Mouse (Mus musculus) bone marrow, adult 2 months (tissue): Measurements from ENCODE around the gene 4933405L10Rik. TPM values are rescaled to one million over a fixed set of nuclear protein-coding genes. Genes with fewer than 3 reads are reported as not detected.

ENCODE experiments used
- H3K27ac ChIP-seq: fragments of 200-500 bp; 2 replicates; pipeline ENCODE4 v1.5.1; 2012; ENCODE audit warnings: low read depth, mild to moderate bottlenecking, control low read depth, inconsistent platforms, low read length; ENCODE audit not compliant: control insufficient read depth, poor library complexity, insufficient read depth
- H3K4me1 ChIP-seq: fragments of 200-500 bp; 2 replicates; pipeline ENCODE4 v1.6.1; 2011; ENCODE audit warnings: low read length; ENCODE audit not compliant: control insufficient read depth, insufficient read depth
- H3K4me3 ChIP-seq: fragments of 200-500 bp; replicated peaks from 2 replicates; pipeline ENCODE3; 2011; ENCODE audit warnings: mild to moderate bottlenecking, low read depth, low read length, control low read depth; ENCODE audit not compliant: control insufficient read depth
- CTCF ChIP-seq: fragments of 200-500 bp; IDR thresholded peaks from 2 replicates; pipeline ENCODE4 v1.5.1; 2011; ENCODE audit warnings: low read length, control low read depth; ENCODE audit not compliant: control insufficient read depth, insufficient read depth
- POLR2A ChIP-seq: fragments of 200-500 bp; IDR thresholded peaks from 2 replicates; pipeline ENCODE4 v1.6.1; 2011; ENCODE audit warnings: low read depth, mild to moderate bottlenecking, control low read depth, low read length, borderline replicate concordance; ENCODE audit not compliant: control insufficient read depth
- WGBS: fragments of 180-500 bp; shearing (Covaris S2); methylation state at CpG from one replicate; pipeline ENCODE4 v1.1.7; 2018; 5-methylcytosine and 5-hydroxymethylcytosine counted together
- polyA plus RNA-seq: library from polyadenylated mRNA; stranded (reverse); fragments of >200 nt; gene quantifications from 2 replicates; pipeline ENCODE4 v1.2.4, GENCODE M21; 2011; ENCODE audit warnings: low replicate concordance; ENCODE audit not compliant: missing spikeins, insufficient read depth, insufficient read length

The 4933405L10Rik gene
- polyA plus RNA-seq, 1 experiment = not detected

GRCm38 (mm10) chr8:105697196-105697780 lies 10.2 kb upstream of the 4933405L10Rik start:
- Histone ChIP-seq H3K27ac (no peak overlapping the region), H3K4me3 (no peak overlapping the region), H3K4me1 (peaks cover 1% of the 10 kb centered on the region; the same call in 1 of the 2 replicates)
- WGBS = 89% methylated on average over 17 of the region's 17 CpGs
- TF ChIP-seq CTCF (no peak), POLR2A (no peak)

GRCm38 (mm10) chr8:105698734-105699133 lies 8.7 kb upstream of the 4933405L10Rik start:
- TF ChIP-seq CTCF (no peak), POLR2A (no peak)
- peaks cover 1% of the 10 kb centered on the region; the same call in 1 of the 2 replicates for H3K4me1 ChIP-seq
- no peak overlapping the region for H3K4me3 ChIP-seq
- WGBS = 88% methylated on average over 5 of the region's 5 CpGs
- no peak overlapping the region for H3K27ac ChIP-seq

GRCm38 (mm10) chr8:105699488-105700215 lies 7.8 kb upstream of the 4933405L10Rik start:
- TF ChIP-seq CTCF = no peak
- no peak for TF ChIP-seq POLR2A
- no peak overlapping the region for H3K4me3 ChIP-seq
- 86% methylated on average over 11 of the region's 11 CpGs for WGBS
- no peak overlapping the region for H3K27ac ChIP-seq
- H3K4me1 ChIP-seq = peaks cover 1% of the 10 kb centered on the region; the same call in 1 of the 2 replicates

GRCm38 (mm10) chr8:105700566-105700965 lies 6.9 kb upstream of the 4933405L10Rik start:
- Histone ChIP-seq H3K27ac (peak overlapping the region; percentile 80), H3K4me3 (peak overlapping the region; percentile 89), H3K4me1 (peaks cover 1% of the 10 kb centered on the region; the same call in 1 of the 2 replicates)
- TF ChIP-seq POLR2A (no peak), CTCF (no peak; the same call in 1 of the 2 replicates)
- WGBS = under 1% methylated on average over 21 of the region's 21 CpGs

GRCm38 (mm10) chr8:105700966-105701824 lies 6.3 kb upstream of the 4933405L10Rik start, which contains the start of the genes Acd and Pard6a:
Gene Acd (minus strand): TSS chr8:105701102.
Gene Pard6a (plus strand): TSS chr8:105701148.
- Histone ChIP-seq H3K27ac (peak within 1 kb of the TSS; percentile 80), H3K4me3 (peak within 1 kb of the TSS; percentile 89), H3K4me1 (peaks cover 1% of the 10 kb centered on the region; the same call in 1 of the 2 replicates)
- under 1% methylated on average over 60 of the region's 60 CpGs for WGBS
- TF ChIP-seq POLR2A = peak; percentile 63; the same call in 1 of the 2 replicates
- no peak for TF ChIP-seq CTCF

- 86% methylated on average over 18 of the region's 18 CpGs for WGBS
- no peak for TF ChIP-seq POLR2A
- no peak for TF ChIP-seq CTCF
- Histone ChIP-seq H3K4me3 (peak overlapping the region; percentile 50), H3K4me1 (peaks cover 4% of the 10 kb centered on the region; the same call in 1 of the 2 replicates), H3K27ac (peak overlapping the region; percentile 7)
These were observed 5.5 kb upstream of the 4933405L10Rik start for GRCm38 (mm10) chr8:105702001-105702401.

GRCm38 (mm10) chr8:105702731-105703415 lies 4.6 kb upstream of the 4933405L10Rik start:
- 94% methylated on average over 24 of the region's 24 CpGs for WGBS
- H3K4me1 ChIP-seq = peaks cover 6% of the 10 kb centered on the region; the same call in 1 of the 2 replicates
- TF ChIP-seq CTCF = no peak
- TF ChIP-seq POLR2A = no peak

More at GRCm38 (mm10) chr8:105702731-105703415, 4.6 kb upstream of the 4933405L10Rik start:
- H3K4me3 ChIP-seq = no peak overlapping the region
- H3K27ac ChIP-seq = no peak overlapping the region
